Mouse (Mus musculus): Measurements from ENCODE around the gene Spty2d1.

DNA sequence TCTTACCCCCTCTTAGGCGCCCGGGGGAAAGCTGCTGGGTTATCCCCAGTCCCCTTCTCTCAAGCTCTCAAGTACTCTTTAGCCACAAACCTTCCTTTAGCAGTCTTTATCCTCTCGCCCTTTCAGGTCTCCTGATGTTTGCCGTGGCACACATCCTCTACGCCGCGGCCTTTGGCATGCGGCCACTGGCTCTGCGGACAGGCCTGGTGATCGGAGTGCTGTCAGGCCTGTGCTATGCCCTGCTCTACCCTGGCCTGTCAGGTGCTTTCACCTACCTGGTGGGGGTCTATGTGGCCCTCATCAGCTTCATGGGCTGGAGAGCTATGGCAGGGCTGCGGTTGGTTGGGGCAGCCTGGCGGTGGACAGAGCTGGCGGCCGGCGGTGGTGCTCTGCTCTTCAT, 45.1 kb upstream of the Spty2d1 start:
- TF ChIP-seq CTCF (IDR thresholded peaks at IDR 0.05; ENCODE audit: low read depth) = no peak
- no peak for TF ChIP-seq EP300 (optimal IDR thresholded peaks at IDR 0.05)

All from stomach, postnatal 0 days (tissue).